Mouse (Mus musculus) lung, postnatal 0 days (tissue): ENCODE measurements around the gene Slc25a22.

Source experiments
- CTCF ChIP-seq: IDR thresholded peaks from 2 replicates; pipeline ENCODE4 v1.5.1; 2016; ENCODE audit warnings: antibody characterized with exemption, mild to moderate bottlenecking
- EP300 ChIP-seq: IDR thresholded peaks from 2 replicates; pipeline ENCODE4 v1.6.1; 2016; ENCODE audit warnings: antibody characterized with exemption, mild to moderate bottlenecking, control low read depth

DNA sequence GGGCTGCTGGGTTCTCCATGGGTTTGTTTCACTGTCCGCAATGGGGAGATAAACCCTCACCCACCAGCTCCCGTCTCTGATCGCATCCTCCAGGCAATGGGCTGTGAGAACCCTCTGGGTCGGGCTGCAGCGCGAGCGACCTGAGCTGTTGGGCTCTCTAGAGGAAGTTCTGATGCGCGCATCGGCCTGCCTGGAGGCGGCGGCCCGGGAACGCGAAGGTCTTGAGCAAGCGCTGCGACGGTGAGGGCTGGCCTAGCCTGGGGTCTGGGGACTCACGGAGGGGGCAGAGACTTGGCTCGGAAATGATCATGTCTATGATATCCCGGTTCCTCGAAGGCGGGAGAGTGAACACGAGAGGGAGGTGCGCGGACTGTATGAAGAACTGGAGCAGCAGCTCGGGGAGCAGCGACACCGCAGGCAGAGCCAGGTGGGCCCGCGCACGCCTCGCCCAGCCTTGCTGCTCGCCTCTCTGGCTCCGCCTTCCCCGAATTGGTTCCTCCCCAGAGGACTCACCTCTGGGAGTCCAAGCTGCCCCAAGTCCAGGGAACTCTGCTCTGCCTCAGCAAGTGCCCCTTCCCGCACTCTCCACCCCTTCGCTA is 27.0 kb upstream of the Slc25a22 start:
- TF ChIP-seq CTCF: no peak
- TF ChIP-seq EP300: no peak
